Mouse (Mus musculus) embryonic fibroblast, embryonic 13.5 days (primary cell): ENCODE data around the gene Prn.

Experiments used
- CTCF ChIP-seq: IDR thresholded peaks from 2 replicates; pipeline ENCODE4 v1.5.1; 2011; ENCODE audit warnings: mild to moderate bottlenecking, control low read depth, low read length, moderate library complexity, borderline replicate concordance; ENCODE audit not compliant: insufficient read depth
- POLR2A ChIP-seq: IDR thresholded peaks from 2 replicates; pipeline ENCODE4 v1.6.1; 2011; ENCODE audit warnings: low read depth, mild to moderate bottlenecking, control low read depth, low read length, moderate library complexity

GRCm38 (mm10) chr2:131953711-131954110 is 44.0 kb downstream of the Prn start:
- TF ChIP-seq POLR2A: no peak
- no peak for TF ChIP-seq CTCF
